Mouse (Mus musculus): ENCODE measurements around the gene Ltbp3. TPM values are rescaled to one million over a fixed set of nuclear protein-coding genes. Genes with fewer than 3 reads are reported as not detected.

Ltbp3 gene
- total and polyA plus RNA-seq, 3 experiments = 0.13 to 0.22 TPM; not detected in 1

GRCm38 (mm10) chr19:5731264-5731978 is 9.3 kb upstream of the Ltbp3 start:
- H3K27me3 ChIP-seq (ENCODE audit: insufficient read depth, low read length) = peaks cover 9% of the 10 kb centered on the region
- TF ChIP-seq GATA1 (IDR thresholded peaks at IDR 0.05; ENCODE audit: borderline replicate concordance, low read length) = no peak
- TF ChIP-seq CTCF (IDR thresholded peaks at IDR 0.05; ENCODE audit: low read depth, low read length) = no peak
- peaks cover 27% of the 10 kb centered on the region for H3K36me3 ChIP-seq (replicated peaks)
- H3K4me3 ChIP-seq (ENCODE audit: low read depth, low read length) = peak overlapping the region; percentile 100
- ATAC-seq (ENCODE audit: extremely low read depth, insufficient number of reproducible peaks, low FRiP score, poor library complexity, severe bottlenecking) = peak; percentile 57
- peak; percentile 85 for DNase-seq (ENCODE audit: low spot score)
- H3K9me3 ChIP-seq (replicated peaks) = no peaks in the 10 kb centered on the region
- peaks cover 58% of the 10 kb centered on the region for H3K4me1 ChIP-seq (ENCODE audit: insufficient read depth, low read depth, low read length)

GRCm38 (mm10) chr19:5734325-5734724 is 6.4 kb upstream of the Ltbp3 start:
- Histone ChIP-seq H3K36me3 (replicated peaks) (peaks cover 19% of the 10 kb centered on the region), H3K27me3 (ENCODE audit: insufficient read depth, low read length) (peaks cover 26% of the 10 kb centered on the region), H3K4me3 (ENCODE audit: low read depth, low read length) (no peak overlapping the region), H3K4me1 (ENCODE audit: insufficient read depth, low read depth, low read length) (peaks cover 29% of the 10 kb centered on the region), H3K9me3 (replicated peaks) (no peaks in the 10 kb centered on the region)
- DNase-seq (ENCODE audit: low spot score) = no peak
- ATAC-seq (ENCODE audit: extremely low read depth, insufficient number of reproducible peaks, low FRiP score, poor library complexity, severe bottlenecking) = no peak
- TF ChIP-seq CTCF (IDR thresholded peaks at IDR 0.05; ENCODE audit: low read depth, low read length) = no peak
- no peak for TF ChIP-seq POLR2AphosphoS5 (IDR thresholded peaks at IDR 0.05; ENCODE audit: insufficient replicate concordance, low read depth, low read length)
- no peak for TF ChIP-seq GATA2 (IDR thresholded peaks at IDR 0.05; ENCODE audit: borderline replicate concordance, low read depth, low read length)

- DNase-seq (ENCODE audit: low spot score) (no peak), ATAC-seq (ENCODE audit: extremely low read depth, insufficient number of reproducible peaks, low FRiP score, poor library complexity, severe bottlenecking) (no peak)
- Histone ChIP-seq H3K4me3 (ENCODE audit: low read depth, low read length) (no peak overlapping the region), H3K4me1 (ENCODE audit: insufficient read depth, low read depth, low read length) (0 out of 2 replicates have a peak, but pooled peaks cover 5% of the 10 kb centered on the region), H3K9me3 (replicated peaks) (no peaks in the 10 kb centered on the region), H3K27me3 (ENCODE audit: insufficient read depth, low read length) (peaks cover 72% of the 10 kb centered on the region), H3K36me3 (replicated peaks) (no peaks in the 10 kb centered on the region)
- TF ChIP-seq CTCF (IDR thresholded peaks at IDR 0.05; ENCODE audit: low read depth, low read length) (no peak), GATA2 (IDR thresholded peaks at IDR 0.05; ENCODE audit: borderline replicate concordance, low read depth, low read length) (no peak), POLR2AphosphoS5 (IDR thresholded peaks at IDR 0.05; ENCODE audit: insufficient replicate concordance, low read depth, low read length) (no peak), TAL1 (conservative IDR thresholded peaks at IDR 0.05; ENCODE audit: low read depth, low read length) (no peak), GATA1 (IDR thresholded peaks at IDR 0.05; ENCODE audit: borderline replicate concordance, low read length) (no peak)
Observed at GRCm38 (mm10) chr19:5739446-5739845, 1.3 kb upstream of the Ltbp3 start.

GRCm38 (mm10) chr19:5741641-5742240 is 1.0 kb downstream of the Ltbp3 start:
- Histone ChIP-seq H3K36me3 (replicated peaks) (no peaks in the 10 kb centered on the region), H3K4me1 (ENCODE audit: insufficient read depth, low read depth, low read length) (peaks cover 17% of the 10 kb centered on the region), H3K27me3 (ENCODE audit: insufficient read depth, low read length) (peaks cover 81% of the 10 kb centered on the region), H3K4me3 (ENCODE audit: low read depth, low read length) (no peak overlapping the region), H3K9me3 (replicated peaks) (no peaks in the 10 kb centered on the region)
- no peak for ATAC-seq (ENCODE audit: extremely low read depth, insufficient number of reproducible peaks, low FRiP score, poor library complexity, severe bottlenecking)
- TF ChIP-seq GATA1 (IDR thresholded peaks at IDR 0.05; ENCODE audit: borderline replicate concordance, low read length) (no peak), CTCF (IDR thresholded peaks at IDR 0.05; ENCODE audit: low read depth, low read length) (no peak), GATA2 (IDR thresholded peaks at IDR 0.05; ENCODE audit: borderline replicate concordance, low read depth, low read length) (no peak), TAL1 (conservative IDR thresholded peaks at IDR 0.05; ENCODE audit: low read depth, low read length) (no peak), POLR2AphosphoS5 (IDR thresholded peaks at IDR 0.05; ENCODE audit: insufficient replicate concordance, low read depth, low read length) (no peak)
- no peak for DNase-seq (ENCODE audit: low spot score)

GRCm38 (mm10) chr19:5742241-5742641 is 1.5 kb downstream of the Ltbp3 start:
- no peak for TF ChIP-seq TAL1 (conservative IDR thresholded peaks at IDR 0.05; ENCODE audit: low read depth, low read length)
- Histone ChIP-seq H3K4me3 (ENCODE audit: low read depth, low read length) (no peak overlapping the region), H3K36me3 (replicated peaks) (no peaks in the 10 kb centered on the region), H3K9me3 (replicated peaks) (no peaks in the 10 kb centered on the region), H3K27me3 (ENCODE audit: insufficient read depth, low read length) (peaks cover 81% of the 10 kb centered on the region), H3K4me1 (ENCODE audit: insufficient read depth, low read depth, low read length) (peaks cover 21% of the 10 kb centered on the region)
- ATAC-seq (ENCODE audit: extremely low read depth, insufficient number of reproducible peaks, low FRiP score, poor library complexity, severe bottlenecking) (no peak), DNase-seq (ENCODE audit: low spot score) (no peak)

GRCm38 (mm10) chr19:5743576-5743975 is 2.9 kb downstream of the Ltbp3 start:
- Histone ChIP-seq H3K4me3 (ENCODE audit: low read depth, low read length) (no peak overlapping the region; the same call in 1 of the 2 replicates), H3K9me3 (replicated peaks) (no peaks in the 10 kb centered on the region), H3K36me3 (replicated peaks) (no peaks in the 10 kb centered on the region), H3K4me1 (ENCODE audit: insufficient read depth, low read depth, low read length) (peaks cover 24% of the 10 kb centered on the region), H3K27me3 (ENCODE audit: insufficient read depth, low read length) (peaks cover 90% of the 10 kb centered on the region)
- TF ChIP-seq TAL1 (conservative IDR thresholded peaks at IDR 0.05; ENCODE audit: low read depth, low read length) = no peak
- ATAC-seq (ENCODE audit: extremely low read depth, insufficient number of reproducible peaks, low FRiP score, poor library complexity, severe bottlenecking) (no peak), DNase-seq (ENCODE audit: low spot score) (no peak)
